Mouse (Mus musculus): ENCODE data around the gene Wfdc9.
A peak's percentile ranks its signal among the peaks of the same experiment; 100 is the strongest.

The Wfdc9 gene

DNA sequence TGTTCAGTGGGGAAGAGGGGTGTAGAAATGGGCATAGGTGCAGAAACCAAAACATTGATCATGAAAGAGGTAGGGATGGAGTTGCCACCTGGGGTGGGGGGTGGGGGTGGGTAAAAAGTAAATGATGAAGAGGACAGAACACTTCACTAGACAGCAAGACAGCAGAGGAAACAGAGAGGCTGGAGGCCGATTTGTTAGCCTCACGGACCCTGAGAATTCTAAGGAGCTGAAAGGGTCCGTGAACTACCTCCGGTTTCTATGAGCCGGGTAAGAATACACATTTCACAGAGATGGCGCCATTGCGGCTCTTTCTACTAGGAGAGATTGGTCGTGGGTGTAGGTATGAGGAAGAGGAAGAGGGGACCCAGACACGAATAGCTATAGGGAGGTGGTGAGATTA is at the start of gene Wfdc9:
Wfdc9 (minus strand) TSS at position 101 of the 400 bp plus-strand sequence.
- DNase-seq: no peak

DNA sequence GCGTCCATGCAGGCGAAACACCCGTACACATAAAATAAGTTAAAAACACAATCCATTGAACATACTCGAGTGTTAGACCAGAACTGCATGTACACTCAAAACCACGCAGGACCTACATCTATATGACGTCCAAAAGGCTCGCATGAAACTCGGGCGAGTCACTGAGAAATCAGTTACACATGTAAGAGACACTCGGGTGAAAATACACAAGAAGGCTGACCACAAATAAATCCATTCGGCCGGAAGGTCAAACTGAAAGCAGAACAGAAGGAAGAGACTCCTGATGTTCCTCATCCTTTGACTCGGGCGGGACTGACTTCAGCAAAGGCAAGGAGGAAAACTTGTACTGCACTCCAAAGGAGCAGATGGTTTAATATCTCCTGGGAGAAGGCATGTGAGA is 49.6 kb upstream of the Wfdc9 start:
- DNase-seq: no peak

GRCm38 (mm10) chr2:164705328-164705727 is 48.9 kb upstream of the Wfdc9 start:
- no peak for DNase-seq

DNA sequence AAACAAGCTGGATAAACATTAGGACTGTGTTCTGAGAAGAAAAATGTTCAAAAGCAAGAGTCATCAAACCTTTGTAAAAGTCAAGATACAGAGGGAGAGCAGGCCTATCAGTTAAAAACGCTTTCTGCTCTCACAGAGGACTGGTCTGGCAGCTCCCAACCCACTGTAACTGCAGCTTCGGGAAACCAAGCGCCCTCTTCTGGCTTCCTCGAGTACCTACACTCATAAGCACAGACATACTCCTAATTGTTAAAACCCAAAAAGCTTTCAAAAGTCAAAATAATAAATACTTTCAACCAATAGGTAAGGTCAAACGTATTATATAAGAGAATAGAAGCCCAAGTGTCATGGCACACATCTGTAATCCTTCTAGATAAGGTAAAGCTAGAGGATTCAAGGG is 47.9 kb upstream of the Wfdc9 start:
- DNase-seq: no peak

- DNase-seq: no peak
Measured at GRCm38 (mm10) chr2:164701761-164702160, 45.4 kb upstream of the Wfdc9 start.

DNA sequence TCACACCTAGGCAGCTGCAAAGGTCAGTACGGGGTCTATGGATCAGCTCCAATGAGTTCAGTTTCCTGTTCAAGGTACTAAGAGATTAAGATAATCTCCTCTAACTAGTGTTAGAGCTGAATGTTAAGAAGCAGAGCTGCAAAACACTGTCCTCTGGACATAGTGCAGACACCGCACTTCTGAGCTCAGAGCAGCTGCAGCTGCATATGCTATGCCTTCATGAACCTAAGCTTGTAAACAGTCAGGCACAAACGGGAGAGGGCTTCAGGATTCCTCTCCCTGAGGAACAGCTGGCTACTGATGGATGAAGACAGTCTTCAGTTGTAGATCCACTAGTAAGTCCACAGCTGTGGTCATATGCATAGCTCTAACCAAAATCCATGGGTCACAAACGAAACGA is 44.6 kb upstream of the Wfdc9 start:
- DNase-seq: no peak

GRCm38 (mm10) chr2:164698201-164698600 is 41.8 kb upstream of the Wfdc9 start, which contains the start of gene Spint4:
Gene Spint4, plus strand, starts transcription at chr2:164698501.
- no peak for DNase-seq

DNA sequence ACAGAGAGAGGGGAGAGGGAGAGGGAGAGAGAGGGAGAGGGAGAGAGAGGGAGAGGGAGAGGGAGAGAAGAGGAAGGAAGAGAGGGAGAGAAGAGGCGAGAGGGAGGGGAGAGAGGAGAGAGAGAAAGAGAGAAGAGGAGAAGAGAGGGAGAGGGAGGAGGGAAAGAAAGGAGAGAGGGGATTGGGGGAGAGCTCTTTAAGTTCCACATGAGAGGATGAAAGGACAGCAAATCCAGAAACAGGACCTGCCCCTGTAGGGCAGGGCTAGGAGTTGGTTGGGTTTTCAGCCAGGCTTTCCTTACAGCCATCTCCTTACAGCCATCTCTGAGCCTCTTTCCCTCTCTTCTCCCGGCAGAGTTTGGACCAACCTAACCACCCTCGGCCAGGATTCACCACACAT is 28.4 kb upstream of the Wfdc9 start, which contains the start of gene Wfdc13:
Wfdc13 (plus strand) TSS at position 301 of the 400 bp plus-strand sequence.
- no peak for DNase-seq

DNA sequence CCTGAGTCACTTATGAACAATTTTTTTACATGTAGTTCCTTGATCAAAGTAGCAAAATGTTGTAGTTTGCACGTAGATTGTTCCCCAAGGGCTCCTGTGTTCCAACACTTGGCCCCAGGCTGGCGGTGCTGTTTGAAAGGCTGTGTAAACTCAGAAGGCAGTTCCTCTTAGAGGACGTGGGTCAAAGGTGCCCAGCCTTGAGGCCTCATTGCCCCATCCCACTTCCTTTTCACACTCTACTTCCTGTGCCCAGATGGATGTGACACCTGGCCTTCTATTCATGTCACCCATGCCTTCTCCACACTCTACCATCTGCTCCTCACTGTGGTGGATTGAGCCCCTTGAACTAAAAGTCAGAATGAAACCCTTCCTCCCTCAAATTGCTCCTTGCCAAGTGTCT is 23.5 kb upstream of the Wfdc9 start:
- DNase-seq: peak; percentile 50 to 70

GRCm38 (mm10) chr2:164678848-164679625 is 22.7 kb upstream of the Wfdc9 start:
- peak; percentile 80 to 83 for DNase-seq

DNA sequence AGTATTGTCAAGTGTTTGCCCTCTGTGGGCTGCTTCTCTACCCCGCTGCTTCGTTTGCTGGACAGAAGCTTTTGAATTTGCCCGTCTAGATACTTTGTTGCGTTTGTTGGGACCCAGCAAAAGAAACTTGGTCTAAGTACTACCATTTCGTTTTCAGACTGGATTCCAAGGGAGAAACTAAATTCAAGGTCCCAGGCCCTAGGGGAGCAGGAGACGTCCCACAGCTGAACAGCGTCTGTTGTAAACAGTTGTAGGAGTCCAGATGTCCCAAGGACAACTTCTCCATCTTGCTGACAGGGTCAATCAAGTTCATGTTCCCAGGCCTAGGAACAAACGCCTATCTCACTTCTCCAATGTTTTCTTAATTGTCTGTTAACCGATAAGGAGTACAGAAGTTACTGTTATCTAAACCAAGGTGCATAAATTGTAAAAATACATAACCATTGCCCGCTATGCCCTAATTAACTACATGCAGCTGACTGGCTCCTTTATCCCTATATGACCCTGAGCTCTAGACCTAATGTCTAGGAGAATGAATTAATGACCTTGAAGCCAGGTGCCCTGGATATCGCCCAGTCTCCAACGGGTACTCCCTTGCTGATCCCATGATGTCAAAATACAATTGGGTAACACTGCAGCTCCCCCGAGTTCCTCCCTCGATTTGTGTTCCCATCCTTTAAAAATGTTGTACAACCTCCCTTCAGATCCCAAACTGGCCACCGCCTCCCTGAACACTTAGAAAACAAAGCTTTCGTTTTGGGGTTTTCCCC is 20.7 kb upstream of the Wfdc9 start:
- DNase-seq: no peak

- no peak for DNase-seq
Measured at GRCm38 (mm10) chr2:164676103-164676502, 19.7 kb upstream of the Wfdc9 start.

DNA sequence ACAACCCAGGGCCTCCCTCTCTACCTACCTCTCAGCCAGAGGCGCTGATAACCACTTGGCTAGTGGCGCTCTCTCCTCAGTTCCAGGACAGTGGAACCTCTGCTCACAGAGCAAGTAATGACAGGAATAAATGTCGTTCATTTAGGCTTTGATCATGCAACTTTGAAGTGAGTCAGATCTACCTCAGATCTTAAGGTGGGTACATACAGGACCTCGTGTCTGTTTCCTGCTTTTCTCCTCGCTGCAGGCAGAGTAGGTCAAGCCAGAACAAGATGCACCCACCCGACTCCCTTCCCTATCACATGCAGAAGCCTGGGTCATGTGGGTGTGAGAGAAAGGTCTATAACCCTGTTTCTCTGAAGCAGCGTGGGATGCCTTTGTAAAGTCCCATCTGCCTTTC is 17.6 kb upstream of the Wfdc9 start, which contains the start of gene Wfdc11:
Wfdc11 (minus strand) TSS at position 101 of the 400 bp plus-strand sequence.
- no peak for DNase-seq

GRCm38 (mm10) chr2:164670938-164671337 is 14.6 kb upstream of the Wfdc9 start:
- DNase-seq: no peak

DNA sequence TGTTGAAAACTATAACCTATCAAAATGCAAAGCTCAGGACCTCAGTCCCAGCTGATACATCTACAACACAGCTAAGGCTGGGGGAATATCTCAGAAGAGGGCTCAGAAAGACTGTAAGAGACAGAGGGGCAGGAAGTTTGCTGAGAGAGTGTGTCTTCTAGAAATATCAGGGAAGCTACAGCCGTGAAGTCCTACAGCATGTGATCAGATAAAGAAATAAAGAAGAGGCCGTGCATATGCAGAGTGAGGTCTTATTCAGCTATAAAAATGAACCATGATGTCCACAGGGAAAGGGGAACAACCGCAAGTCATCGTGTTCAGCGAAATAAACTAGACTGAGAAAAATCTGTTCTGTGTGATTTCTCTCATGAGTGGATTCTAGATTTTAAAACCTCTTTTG is 13.9 kb upstream of the Wfdc9 start:
- DNase-seq: no peak

DNA sequence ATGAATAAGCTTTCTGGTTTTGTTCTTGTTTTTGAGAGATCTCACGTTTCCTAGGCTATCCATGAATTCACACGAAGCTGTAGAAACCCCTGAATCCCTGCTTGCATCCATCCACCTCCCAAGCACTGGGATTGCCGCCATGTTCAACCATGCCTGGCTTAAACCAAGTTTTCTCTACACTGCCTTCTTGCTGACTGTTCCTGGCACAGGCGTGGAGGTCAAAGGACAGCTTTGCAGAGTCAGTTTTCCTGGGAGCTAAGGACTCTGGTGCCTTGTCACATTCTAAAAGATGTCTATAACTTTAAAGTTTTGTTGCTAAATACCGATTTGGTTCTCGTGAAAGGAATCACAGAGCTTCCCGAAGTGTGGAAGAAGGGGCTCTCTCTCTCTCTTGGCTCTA is 8.5 kb upstream of the Wfdc9 start:
- DNase-seq: no peak

DNA sequence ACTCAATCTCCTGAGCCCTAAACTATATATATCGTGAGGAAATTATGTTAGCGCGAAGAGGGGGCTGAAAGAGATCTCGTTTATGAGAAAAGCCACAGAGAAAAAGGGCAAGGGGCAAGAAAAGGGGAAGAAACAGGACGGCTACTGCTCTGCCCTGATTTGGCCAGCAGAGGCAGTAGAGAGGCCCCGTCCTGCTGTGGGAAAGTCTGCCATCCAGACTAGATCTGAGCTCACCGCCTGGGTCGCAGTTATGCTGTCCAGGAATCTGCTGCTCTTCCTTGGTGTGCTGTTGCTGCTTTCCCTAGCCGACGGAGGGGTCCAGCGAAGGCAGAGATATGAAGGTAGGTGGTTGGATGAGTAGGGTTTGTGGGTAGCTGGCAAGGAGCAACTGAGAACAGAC is 525 bp downstream of the Wfdc9 start, which contains the start of gene Wfdc10:
Wfdc10 (plus strand) TSS at position 189 of the 400 bp plus-strand sequence.
- DNase-seq: peak; percentile 41 to 74

GRCm38 (mm10) chr2:164641881-164642673 is 14.3 kb downstream of the Wfdc9 start:
- DNase-seq: no peak

- DNase-seq: peak in 1 of 2 experiments; percentile 18
Measured at GRCm38 (mm10) chr2:164641129-164641528, 15.3 kb downstream of the Wfdc9 start.

DNA sequence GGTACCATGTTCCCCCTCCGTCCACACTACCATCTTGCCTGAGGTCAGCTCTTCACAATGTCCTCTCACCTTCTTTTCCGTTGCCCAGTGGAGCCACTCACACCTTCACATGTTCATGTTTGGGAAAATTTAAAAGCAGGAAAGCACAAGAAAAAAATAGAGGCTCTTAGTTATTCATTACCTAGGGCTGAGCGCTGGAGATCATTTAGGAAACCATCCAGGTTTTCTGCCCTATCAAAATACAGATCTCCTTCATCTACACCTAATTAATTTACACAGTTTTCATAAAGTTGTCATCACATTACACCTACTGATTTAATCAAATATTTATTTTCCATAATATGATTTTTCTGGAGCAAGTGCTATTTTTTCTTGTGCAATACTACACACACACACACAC is 17.7 kb downstream of the Wfdc9 start, which contains the start of gene Wfdc16:
Wfdc16 (minus strand) TSS at position 101 of the 400 bp plus-strand sequence.
- DNase-seq: no peak

GRCm38 (mm10) chr2:164635266-164635665 is 21.1 kb downstream of the Wfdc9 start:
- DNase-seq: no peak

GRCm38 (mm10) chr2:164621775-164622174 is 34.6 kb downstream of the Wfdc9 start:
- DNase-seq: no peak

DNA sequence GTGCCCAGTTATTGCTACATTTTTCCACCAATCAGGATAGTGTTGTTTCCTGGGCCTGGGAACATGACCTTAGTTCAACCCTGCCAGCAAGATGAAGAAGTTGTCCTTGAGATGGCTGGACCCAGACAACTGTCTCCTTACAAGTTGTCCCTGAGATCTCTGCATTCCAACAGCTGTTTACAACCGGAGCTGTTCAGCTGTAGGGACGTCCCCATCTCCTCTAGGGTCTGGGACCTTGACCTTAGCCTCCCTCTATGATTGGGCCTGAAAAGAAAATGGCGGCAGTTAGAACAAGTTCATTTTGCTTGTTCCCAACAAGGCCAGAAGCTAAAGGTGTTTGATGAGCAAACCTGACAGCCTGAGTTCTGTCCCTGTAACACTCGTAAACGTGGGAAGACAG is 37.3 kb downstream of the Wfdc9 start:
- no peak for DNase-seq

All from lung, postnatal 4 days (tissue).